Mouse (Mus musculus) B cell, adult 62 days (primary cell): ENCODE data around the gene Olfr605. TPM values are rescaled to one million over a fixed set of nuclear protein-coding genes. Genes with fewer than 3 reads are reported as not detected.

Experiments used
- total RNA-seq: library from RNA; stranded (reverse); gene quantifications from 4 replicates; pipeline ENCODE4 v1.2.4, GENCODE M21; 2023

Olfr605 gene
- total RNA-seq = not detected in 4 replicates

GRCm38 (mm10) chr7:103445339-103445738 is at the start of gene Olfr605:
Gene Olfr605, minus strand, starts transcription at chr7:103445439.

GRCm38 (mm10) chr7:103469577-103469976 is 24.3 kb upstream of the Olfr605 start, which contains the start of gene Olfr608:
Gene Olfr608, plus strand, starts transcription at chr7:103469877.

GRCm38 (mm10) chr7:103448746-103449145 is 3.5 kb upstream of the Olfr605 start, which contains the start of gene Olfr606:
Gene Olfr606, plus strand, starts transcription at chr7:103449046.

GRCm38 (mm10) chr7:103414772-103415171 is 30.5 kb downstream of the Olfr605 start, which contains the start of gene Usp17lc:
Gene Usp17lc, plus strand, starts transcription at chr7:103415072.

Other genes with a start within 250 kb of the Olfr605 start
- not detected in 4 replicates for gene Olfr593, start 233.6 kb downstream of the Olfr605 start, total RNA-seq
- gene Olfr594, start 228.4 kb downstream of the Olfr605 start, total RNA-seq = not detected in 4 replicates
- gene Usp17ld, start 192.9 kb downstream of the Olfr605 start, total RNA-seq = not detected in 4 replicates
- not detected in 4 replicates for gene Olfr596, start 139.8 kb downstream of the Olfr605 start, total RNA-seq
- not detected in 4 replicates for gene Olfr597, start 129.1 kb downstream of the Olfr605 start, total RNA-seq
- gene Olfr598, start 121.9 kb downstream of the Olfr605 start, total RNA-seq = not detected in 4 replicates
- gene Olfr599, start 109.5 kb downstream of the Olfr605 start, total RNA-seq = not detected in 4 replicates
- gene Olfr600, start 95.8 kb downstream of the Olfr605 start, total RNA-seq = not detected in 4 replicates
- not detected in 4 replicates for gene Olfr601, start 82.8 kb downstream of the Olfr605 start, total RNA-seq
- gene Olfr603, start 59.3 kb downstream of the Olfr605 start, total RNA-seq = not detected in 4 replicates
- not detected in 4 replicates for gene Usp17lc, start 30.4 kb downstream of the Olfr605 start, total RNA-seq
- gene Olfr606, start 3.6 kb upstream of the Olfr605 start, total RNA-seq = not detected in 4 replicates
- not detected in 4 replicates for gene Olfr607, start 18.7 kb upstream of the Olfr605 start, total RNA-seq
- gene Olfr608, start 24.4 kb upstream of the Olfr605 start, total RNA-seq = not detected in 4 replicates
- not detected in 4 replicates for gene Olfr609, start 52.6 kb upstream of the Olfr605 start, total RNA-seq
- gene Olfr610, start 66.7 kb upstream of the Olfr605 start, total RNA-seq = not detected in 4 replicates
- gene Olfr611, start 75.4 kb upstream of the Olfr605 start, total RNA-seq = not detected in 4 replicates
- not detected in 4 replicates for gene Olfr612, start 97.3 kb upstream of the Olfr605 start, total RNA-seq
- not detected in 4 replicates for gene Olfr613, start 102.6 kb upstream of the Olfr605 start, total RNA-seq
- gene Olfr615, start 110.6 kb upstream of the Olfr605 start, total RNA-seq = not detected in 4 replicates
- gene Olfr616, start 123.7 kb upstream of the Olfr605 start, total RNA-seq = not detected in 4 replicates
- not detected in 4 replicates for gene Olfr617, start 127.6 kb upstream of the Olfr605 start, total RNA-seq
- gene Olfr618, start 144.7 kb upstream of the Olfr605 start, total RNA-seq = not detected in 4 replicates
- gene Olfr619, start 155.1 kb upstream of the Olfr605 start, total RNA-seq = not detected in 4 replicates
- gene Olfr620, start 167.1 kb upstream of the Olfr605 start, total RNA-seq = not detected in 4 replicates
- not detected in 4 replicates for gene Olfr622, start 197.3 kb upstream of the Olfr605 start, total RNA-seq
- not detected in 4 replicates for gene Olfr623, start 218.3 kb upstream of the Olfr605 start, total RNA-seq
- gene Olfr624, start 225.8 kb upstream of the Olfr605 start, total RNA-seq = not detected in 4 replicates
- gene Olfr625-ps1, start 237.3 kb upstream of the Olfr605 start, total RNA-seq = not detected in 4 replicates